Mouse (Mus musculus) cerebellum, postnatal 14 days (tissue): ENCODE measurements at regions not wholly inside any gene's neighbourhood (a gene's known extent, or its start where the extent isn't known, plus 50 kb on each side); places are given as distances from the start of the nearest gene placed in this dataset.
A peak's percentile ranks its signal among the peaks of the same experiment; 100 is the strongest.

Experiments used
- DNase-seq, 2 experiments: peaks; one replicate each; pipeline ENCODE4 v3.0.0; 2021; ENCODE audit warnings: mixed read lengths in 2 of 2

GRCm38 (mm10) chr1:154120693-154121092 lies 80.3 kb upstream of the Zfp648 start:
- peak; percentile 93 for DNase-seq

DNA sequence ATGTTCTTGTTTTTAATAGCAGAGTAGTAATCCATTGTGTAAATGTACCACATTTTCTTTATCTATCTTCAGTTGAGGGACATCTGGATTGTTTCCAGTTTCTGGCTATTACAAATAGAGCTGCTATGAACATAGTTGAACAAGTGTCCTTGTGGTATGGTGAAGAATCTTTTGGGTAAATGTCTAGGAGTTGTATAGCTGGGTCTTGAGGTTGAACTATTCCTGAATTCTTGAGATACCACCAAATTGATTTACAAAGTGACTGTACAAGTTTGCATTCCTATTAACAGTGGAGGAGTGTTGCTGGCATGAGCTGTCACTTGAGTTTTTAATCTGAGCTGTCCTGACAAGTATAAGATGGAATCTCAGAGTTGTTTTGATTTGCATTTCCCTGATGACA lies 76.0 kb upstream of the Zfp648 start:
- no peak for DNase-seq

GRCm38 (mm10) chr1:154126487-154126886 lies 74.5 kb upstream of the Zfp648 start:
- DNase-seq = no peak

GRCm38 (mm10) chr1:154139488-154139887 lies 61.5 kb upstream of the Zfp648 start:
- peak in 1 of 2 experiments; percentile 29 for DNase-seq

GRCm38 (mm10) chr1:154143691-154144090 lies 57.3 kb upstream of the Zfp648 start:
- DNase-seq = no peak

DNA sequence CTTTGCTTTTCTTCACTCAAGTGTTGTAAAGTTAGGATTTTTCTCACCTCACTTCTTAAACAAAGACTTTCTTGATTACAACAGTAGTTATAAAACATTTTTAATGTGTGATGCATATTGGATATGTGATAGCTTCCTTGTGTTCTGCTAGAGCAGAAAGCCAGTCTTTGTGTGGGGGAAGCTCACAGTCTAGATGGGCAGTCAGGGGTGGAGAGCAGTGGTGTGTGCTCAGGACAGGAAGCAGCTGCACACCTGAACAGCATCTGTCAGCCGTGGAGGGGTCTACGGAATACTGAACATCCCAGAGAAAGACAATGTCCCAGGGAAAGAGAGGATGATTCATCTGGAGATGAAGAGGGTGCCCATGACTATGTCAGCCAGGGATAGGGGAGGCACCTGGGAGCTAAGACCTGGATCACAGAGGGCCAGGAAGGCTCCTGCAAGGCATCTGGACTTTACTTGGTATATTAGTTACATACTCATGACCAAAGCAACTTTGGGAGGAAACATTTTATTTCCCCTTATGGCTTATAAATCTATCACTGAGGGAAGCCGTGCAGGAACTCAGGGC lies 53.9 kb upstream of the Zfp648 start:
- no peak for DNase-seq

GRCm38 (mm10) chr1:154148948-154149347 lies 52.0 kb upstream of the Zfp648 start:
- no peak for DNase-seq

- DNase-seq = no peak
Observed at GRCm38 (mm10) chr1:154149431-154150143, 51.4 kb upstream of the Zfp648 start.

DNA sequence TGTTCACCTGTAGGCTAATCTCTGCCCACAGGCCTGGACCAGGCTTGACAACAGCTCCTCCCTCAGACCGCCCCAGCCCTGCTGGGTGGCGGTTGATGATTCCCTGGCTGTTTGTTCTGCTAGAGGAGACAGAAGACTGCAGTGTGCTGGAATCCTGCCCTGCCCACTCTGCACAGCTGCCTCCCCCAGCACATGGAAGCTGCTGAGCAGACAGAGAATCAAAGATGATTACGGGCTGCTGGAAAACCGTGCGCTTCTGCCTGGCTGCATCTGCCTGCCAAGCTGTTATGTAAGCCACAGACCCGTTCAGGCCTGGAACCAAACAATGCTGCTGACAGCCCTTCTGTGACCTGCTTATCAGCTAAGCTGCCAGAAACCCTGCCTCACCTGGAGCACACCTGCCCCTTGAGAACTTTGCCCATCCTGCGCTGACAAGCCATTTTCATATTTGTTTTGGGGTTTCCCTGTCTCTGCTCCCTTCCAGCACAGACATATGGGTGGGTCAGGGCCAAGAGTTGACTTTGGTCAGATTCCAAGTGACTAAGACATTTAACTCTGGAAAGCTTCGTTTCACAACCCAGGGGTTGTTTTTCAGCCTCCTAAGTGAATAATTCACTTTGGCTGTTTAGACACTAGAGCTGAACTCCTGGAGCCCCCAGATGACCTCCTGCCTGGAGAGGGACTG lies 50.7 kb upstream of the Zfp648 start:
- peak; percentile 75 to 79 for DNase-seq
